Mouse (Mus musculus) brain, embryonic 14.5 days (tissue): ENCODE measurements around the gene Sirt3.

Experiments used
- CTCF ChIP-seq: fragments of 200-500 bp; IDR thresholded peaks from 2 replicates; pipeline ENCODE4 v1.5.1; 2012; ENCODE audit warnings: inconsistent platforms, mild to moderate bottlenecking, moderate library complexity, borderline replicate concordance; ENCODE audit not compliant: insufficient read depth, insufficient read length; ENCODE audit errors: extremely low read depth
- POLR2A ChIP-seq: fragments of 200-500 bp; IDR thresholded peaks from 2 replicates; pipeline ENCODE4 v1.6.1; 2012; ENCODE audit warnings: mild to moderate bottlenecking, inconsistent platforms, borderline replicate concordance; ENCODE audit not compliant: poor library complexity, insufficient read depth, insufficient read length, severe bottlenecking; ENCODE audit errors: extremely low read depth

GRCm38 (mm10) chr7:140843806-140844205 is 38.3 kb downstream of the Sirt3 start:
- TF ChIP-seq CTCF (no peak), POLR2A (no peak)
